In the genomic region with DNA sequence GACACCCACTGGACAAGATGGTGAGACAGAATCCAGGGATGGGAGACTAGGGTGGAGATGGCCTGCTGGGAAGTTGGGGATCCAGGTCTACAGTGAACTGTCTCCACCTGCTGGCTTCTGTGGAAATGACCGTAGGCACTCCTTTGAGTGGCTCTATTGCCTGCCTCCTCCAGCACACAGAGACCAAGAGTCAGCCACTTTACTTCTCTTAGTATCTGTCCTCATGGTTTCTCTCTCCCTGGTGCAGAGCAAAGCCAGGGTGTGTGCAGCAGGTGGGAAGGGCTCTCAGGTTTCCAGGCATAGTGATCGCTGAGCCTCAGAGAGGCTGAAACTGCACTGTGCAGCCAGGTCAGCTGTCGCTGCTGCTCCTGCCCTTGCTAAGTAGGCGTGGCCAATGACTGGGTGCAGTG, we compare ENCODE assay signal across 9 mouse cellular contexts. TPM values are rescaled to one million over a fixed set of nuclear protein-coding genes. Genes with fewer than 3 reads are reported as not detected.
A peak's percentile ranks its signal among the peaks of the same experiment; 100 is the strongest.
DNase-seq lines count a peak whose midpoint lies in the region; ATAC-seq and TF ChIP-seq lines count a peak whose summit lies in the region.
"Had no signal": no experiment of that assay in that cellular context is flagged by ENCODE, and none has a peak within 500 bp of the region (broad histone marks: within the 10 kb centered on the region; RNA-seq: fewer than 3 reads in every experiment).

No protein-coding gene starts in this region.

- H3K36me3 ChIP-seq in liver, embryonic 12.5 days = peaks cover 76% of the 10 kb centered on the region
- peaks cover 62% of the 10 kb centered on the region for H3K36me3 ChIP-seq in hindbrain, embryonic 14.5 days (replicated peaks; ENCODE audit: control insufficient read depth, insufficient read depth)
- H3K36me3 ChIP-seq in liver, adult 2 months (ENCODE audit: control insufficient read depth, insufficient read depth, low read length) = no peaks in the 10 kb centered on the region; the same call in 1 of the 2 replicates
- peaks cover 28% of the 10 kb centered on the region for H3K36me3 ChIP-seq in small intestine, adult 2 months (ENCODE audit: control insufficient read depth, insufficient read depth, low read length)

- WGBS in liver, embryonic 12.5 days (ENCODE audit: insufficient replicate concordance) = 77% methylated on average over 4 of the region's 4 CpGs
- WGBS in hindbrain, embryonic 14.5 days = 86% methylated on average over 4 of the region's 4 CpGs
- 86% methylated on average over 4 of the region's 4 CpGs for WGBS in liver, adult 2 months
- 76% methylated on average over 4 of the region's 4 CpGs for WGBS in small intestine, adult 2 months

- H3K27me3 ChIP-seq in liver, embryonic 12.5 days (replicated peaks) = no peaks in the 10 kb centered on the region
- H3K27me3 ChIP-seq in hindbrain, embryonic 14.5 days (ENCODE audit: control insufficient read depth, insufficient read depth, low read length) = no peaks in the 10 kb centered on the region
- H3K27me3 ChIP-seq in liver, adult 2 months (ENCODE audit: control insufficient read depth, insufficient read depth, low read length) = no peaks in the 10 kb centered on the region
- H3K27me3 ChIP-seq in small intestine, adult 2 months (ENCODE audit: control insufficient read depth, insufficient read depth, low read length) = no peaks in the 10 kb centered on the region
- H3K27me3 ChIP-seq: heart, embryonic 15.5 days had no signal

- TF ChIP-seq POLR2A in liver, adult 2 months (IDR thresholded peaks at IDR 0.05; ENCODE audit: extremely low read depth, insufficient read depth, low read length) = no peak
- no peak for TF ChIP-seq POLR2A in small intestine, adult 2 months (IDR thresholded peaks at IDR 0.05; ENCODE audit: low read depth, low read length)

- H3K4me1 ChIP-seq in liver, embryonic 12.5 days = peaks cover 5% of the 10 kb centered on the region
- peaks cover under 1% of the 10 kb centered on the region; the same call in 1 of the 2 replicates for H3K4me1 ChIP-seq in hindbrain, embryonic 14.5 days (replicated peaks; ENCODE audit: control insufficient read depth, insufficient read depth, low read length)
- H3K4me1 ChIP-seq in liver, adult 2 months (ENCODE audit: control insufficient read depth, insufficient read depth, low read length) = no peaks in the 10 kb centered on the region
- no peaks in the 10 kb centered on the region for H3K4me1 ChIP-seq in small intestine, adult 2 months (ENCODE audit: control insufficient read depth, insufficient read depth, insufficient read length, low read length)
- H3K4me1 ChIP-seq: heart, embryonic 15.5 days had no signal

- peak; percentile 59 for DNase-seq in CD4-positive, CD25-positive, alpha-beta regulatory T cell, adult 2 months (ENCODE audit: low read depth, low spot score)
- DNase-seq in liver = peak; percentile 44
- peak; percentile 25 for DNase-seq in c-Kit-positive CD71-positive TER-119-negative erythroid progenitor cells, embryonic 14.5 days (ENCODE audit: low read depth)
- peak; percentile 65 for DNase-seq in hindbrain, embryonic 14.5 days (ENCODE audit: low spot score)
- DNase-seq in liver, adult 2 months (ENCODE audit: extremely low read depth, low read depth, low spot score) = no peak

- H3K9ac ChIP-seq in liver, embryonic 12.5 days = no peak overlapping the region
- H3K9ac ChIP-seq in hindbrain, embryonic 14.5 days = no peak overlapping the region
- no peak overlapping the region for H3K9ac ChIP-seq in liver, adult 2 months (ENCODE audit: low read depth, low read length)
- H3K9ac ChIP-seq: heart, embryonic 15.5 days had no signal

- peak; percentile 60 for TF ChIP-seq CTCF in liver, adult 2 months (IDR thresholded peaks at IDR 0.05; ENCODE audit: low read depth, low read length)
- TF ChIP-seq CTCF in small intestine, adult 2 months (IDR thresholded peaks at IDR 0.05; ENCODE audit: extremely low read depth, insufficient read length, insufficient replicate concordance, low read depth, low read length) = peak; percentile 57; the same call in 1 of the 2 replicates

- no peak overlapping the region for H3K4me3 ChIP-seq in liver, embryonic 12.5 days
- H3K4me3 ChIP-seq in hindbrain, embryonic 14.5 days (replicated peaks; ENCODE audit: low read length) = no peak overlapping the region
- no peak overlapping the region for H3K4me3 ChIP-seq in liver, adult 2 months (ENCODE audit: insufficient read depth, low read depth, low read length)
- no peak overlapping the region for H3K4me3 ChIP-seq in small intestine, adult 2 months (ENCODE audit: low read depth, low read length)
- H3K4me3 ChIP-seq: heart, embryonic 15.5 days had no signal

- no peaks in the 10 kb centered on the region for H3K79me2 ChIP-seq in liver, adult 2 months (ENCODE audit: control insufficient read depth, insufficient read depth, low read length)

- ATAC-seq in CD4-positive, CD25-positive, alpha-beta regulatory T cell, adult 4 months = no peak
- ATAC-seq in liver, embryonic 12.5 days = no peak
- ATAC-seq in hindbrain, embryonic 14.5 days (ENCODE audit: low FRiP score) = no peak

- no peak overlapping the region for H3K27ac ChIP-seq in liver, embryonic 12.5 days
- H3K27ac ChIP-seq in hindbrain, embryonic 14.5 days = no peak overlapping the region
- no peak overlapping the region for H3K27ac ChIP-seq in liver, adult 2 months (replicated peaks; ENCODE audit: insufficient read depth, low read depth, low read length)
- no peak overlapping the region for H3K27ac ChIP-seq in small intestine, adult 2 months (ENCODE audit: insufficient read depth, low read depth, low read length)
- H3K27ac ChIP-seq: heart, embryonic 15.5 days had no signal

- no peaks in the 10 kb centered on the region for H3K9me3 ChIP-seq in liver, embryonic 12.5 days (replicated peaks)
- H3K9me3 ChIP-seq in hindbrain, embryonic 14.5 days (ENCODE audit: control insufficient read depth, low read length) = no peaks in the 10 kb centered on the region
- H3K9me3 ChIP-seq: heart, embryonic 15.5 days had no signal

- no peak overlapping the region for H3K4me2 ChIP-seq in liver, embryonic 12.5 days
- H3K4me2 ChIP-seq in hindbrain, embryonic 14.5 days (replicated peaks) = no peak overlapping the region
- H3K4me2 ChIP-seq: heart, embryonic 15.5 days had no signal

RNA-seq across cellular contexts. Expression of a gene that starts 6.5 kb away (rescaled TPM):
- polyA plus RNA-seq in CD4-positive, CD25-positive, alpha-beta regulatory T cell, adult 4 months (2017; shearing (Covaris generic)) = 10 to 100 TPM; 23.6 to 44.0 TPM
- polyA plus RNA-seq in liver, embryonic 12.5 days (2016; fragmentation: Nextera tagmentation; extraction: Ambion mirVana) = 29.0 and 29.6 TPM in 2 replicates
- 26.2 and 27.9 TPM in 2 replicates for polyA plus RNA-seq in hindbrain, embryonic 14.5 days (2014; fragmentation: Nextera tagmentation; extraction: Ambion mirVana)
- 4.7 and 7.2 TPM in 2 replicates for total RNA-seq in liver, adult 2 months (2014; rRNA removed)
- polyA plus RNA-seq in liver, adult 2 months (2012; rRNA removed) = 9.7 and 10.8 TPM in 2 replicates
- 4.4 and 7.8 TPM in 2 replicates for polyA plus RNA-seq in small intestine, adult 2 months (2012; rRNA removed)

RNA-seq across cellular contexts. Expression of a gene that starts 26.9 kb away (rescaled TPM):
- polyA plus RNA-seq in CD4-positive, CD25-positive, alpha-beta regulatory T cell, adult 4 months (2017; shearing (Covaris generic)) = 1 to 10 TPM; 1.5 to 2.3 TPM
- polyA plus RNA-seq in liver, embryonic 12.5 days (2016; fragmentation: Nextera tagmentation; extraction: Ambion mirVana) = 0.38 and 0.48 TPM in 2 replicates
- 29.7 and 32.0 TPM in 2 replicates for polyA plus RNA-seq in hindbrain, embryonic 14.5 days (2014; fragmentation: Nextera tagmentation; extraction: Ambion mirVana)
- 0.13 and 0.37 TPM in 2 replicates for total RNA-seq in liver, adult 2 months (2014; rRNA removed)
- polyA plus RNA-seq in liver, adult 2 months (2012; rRNA removed) = 1.5 and 1.9 TPM in 2 replicates
- polyA plus RNA-seq in small intestine, adult 2 months (2012; rRNA removed) = 2.0 and 2.8 TPM in 2 replicates
